Mouse (Mus musculus) small intestine, adult 2 months (tissue): ENCODE results near the gene Faap20.

Experiments
- CTCF ChIP-seq: fragments of 200-500 bp; IDR thresholded peaks from 2 replicates; pipeline ENCODE4 v1.5.1; 2012; ENCODE audit warnings: low read depth, mild to moderate bottlenecking, control low read depth, inconsistent platforms, low read length, moderate library complexity, mixed read lengths; ENCODE audit not compliant: insufficient replicate concordance, insufficient read length; ENCODE audit errors: extremely low read depth
- POLR2A ChIP-seq: fragments of 200-500 bp; IDR thresholded peaks from 2 replicates; pipeline ENCODE4 v1.6.1; 2012; ENCODE audit warnings: low read depth, mild to moderate bottlenecking, control low read depth, inconsistent platforms, low read length, moderate library complexity

- TF ChIP-seq CTCF: no peak
- TF ChIP-seq POLR2A: no peak
Measured at GRCm38 (mm10) chr4:155287713-155288112, 38.1 kb downstream of the Faap20 start.
